ENCODE assay signal across 19 mouse cellular contexts in genomic region chr2:75138746-75139060, GRCm38 (mm10).
DNase-seq lines count a peak whose midpoint lies in the region; ATAC-seq and TF ChIP-seq lines count a peak whose summit lies in the region.
"Had no signal": no experiment of that assay in that cellular context is flagged by ENCODE, and none has a peak within 500 bp of the region (broad histone marks: within the 10 kb centered on the region; RNA-seq: fewer than 3 reads in every experiment).

No protein-coding gene starts in this region.

- peaks cover 91% of the 10 kb centered on the region for H3K27me3 ChIP-seq in embryonic facial prominence, embryonic 13.5 days
- H3K27me3 ChIP-seq in embryonic facial prominence, embryonic 10.5 days (replicated peaks; ENCODE audit: low read depth, poor library complexity, severe bottlenecking): peaks cover 99% of the 10 kb centered on the region
- H3K27me3 ChIP-seq in midbrain, embryonic 11.5 days (ENCODE audit: control insufficient read depth, insufficient read depth, low read length): peaks cover 53% of the 10 kb centered on the region
- peaks cover 58% of the 10 kb centered on the region for H3K27me3 ChIP-seq in midbrain, embryonic 14.5 days (ENCODE audit: control insufficient read depth, insufficient read depth, low read length)
- peaks cover 90% of the 10 kb centered on the region for H3K27me3 ChIP-seq in limb, embryonic 14.5 days (ENCODE audit: control insufficient read depth, insufficient read depth, low read length)

- H3K36me3 ChIP-seq in embryonic facial prominence, embryonic 13.5 days: no peaks in the 10 kb centered on the region
- no peaks in the 10 kb centered on the region for H3K36me3 ChIP-seq in embryonic facial prominence, embryonic 10.5 days (replicated peaks)
- no peaks in the 10 kb centered on the region for H3K36me3 ChIP-seq in midbrain, embryonic 11.5 days (ENCODE audit: control insufficient read depth, insufficient read depth, low read length)
- H3K36me3 ChIP-seq in midbrain, embryonic 14.5 days (ENCODE audit: control insufficient read depth, insufficient read depth, low read length): no peaks in the 10 kb centered on the region
- H3K36me3 ChIP-seq in limb, embryonic 14.5 days (ENCODE audit: control insufficient read depth, insufficient read depth, low read length): no peaks in the 10 kb centered on the region
- H3K36me3 ChIP-seq: embryonic facial prominence, embryonic 12.5 days; hindbrain, embryonic 15.5 days had no signal

- 0 out of 2 replicates have a peak overlapping the region, but pooled peaks have one; percentile 20 for H3K4me2 ChIP-seq in embryonic facial prominence, embryonic 13.5 days
- H3K4me2 ChIP-seq in midbrain, embryonic 11.5 days: no peak overlapping the region
- no peak overlapping the region for H3K4me2 ChIP-seq in midbrain, embryonic 14.5 days (ENCODE audit: low read length)
- H3K4me2 ChIP-seq in limb, embryonic 14.5 days (replicated peaks; ENCODE audit: low read depth, low read length, severe bottlenecking): peak overlapping the region; percentile 22; the same call in 1 of the 2 replicates

- peaks cover 14% of the 10 kb centered on the region for H3K4me1 ChIP-seq in embryonic facial prominence, embryonic 13.5 days
- peaks cover 20% of the 10 kb centered on the region for H3K4me1 ChIP-seq in embryonic facial prominence, embryonic 10.5 days
- H3K4me1 ChIP-seq in midbrain, embryonic 11.5 days (ENCODE audit: control insufficient read depth, insufficient read depth, low read length): peaks cover 5% of the 10 kb centered on the region
- peaks cover 6% of the 10 kb centered on the region; the same call in 1 of the 2 replicates for H3K4me1 ChIP-seq in midbrain, embryonic 14.5 days (ENCODE audit: control insufficient read depth, insufficient read depth, low read length)
- peaks cover 5% of the 10 kb centered on the region; the same call in 1 of the 2 replicates for H3K4me1 ChIP-seq in limb, embryonic 14.5 days (ENCODE audit: control insufficient read depth, insufficient read depth, low read length)

- H3K4me3 ChIP-seq in embryonic facial prominence, embryonic 13.5 days: no peak overlapping the region
- H3K4me3 ChIP-seq in embryonic facial prominence, embryonic 10.5 days: no peak overlapping the region
- no peak overlapping the region for H3K4me3 ChIP-seq in midbrain, embryonic 11.5 days (ENCODE audit: low read depth, low read length)
- no peak overlapping the region for H3K4me3 ChIP-seq in midbrain, embryonic 14.5 days (replicated peaks; ENCODE audit: low read depth, low read length)
- no peak overlapping the region for H3K4me3 ChIP-seq in limb, embryonic 14.5 days (replicated peaks; ENCODE audit: low read length)
- H3K4me3 ChIP-seq: myocyte had no signal

- no peaks in the 10 kb centered on the region for H3K9me3 ChIP-seq in embryonic facial prominence, embryonic 13.5 days
- H3K9me3 ChIP-seq in embryonic facial prominence, embryonic 10.5 days: no peaks in the 10 kb centered on the region
- no peaks in the 10 kb centered on the region for H3K9me3 ChIP-seq in midbrain, embryonic 11.5 days (ENCODE audit: control insufficient read depth, low read length)
- H3K9me3 ChIP-seq in midbrain, embryonic 14.5 days (ENCODE audit: control insufficient read depth, low read length): no peaks in the 10 kb centered on the region
- H3K9me3 ChIP-seq in limb, embryonic 14.5 days (ENCODE audit: control insufficient read depth, low read length): no peaks in the 10 kb centered on the region
- H3K9me3 ChIP-seq: embryonic facial prominence, embryonic 12.5 days; forebrain, embryonic 13.5 days; hindbrain, embryonic 15.5 days had no signal

- TF ChIP-seq POLR2A in limb, embryonic 14.5 days (IDR thresholded peaks at IDR 0.05; ENCODE audit: borderline replicate concordance, extremely low read depth, insufficient read depth, insufficient read length): no peak

- no peak for DNase-seq in embryonic facial prominence, embryonic 10.5 days (ENCODE audit: low spot score)
- peak; percentile 90 for DNase-seq in midbrain, embryonic 11.5 days (ENCODE audit: low spot score, missing footprints)
- no peak for DNase-seq in midbrain, embryonic 14.5 days
- no peak for DNase-seq in limb, embryonic 14.5 days (ENCODE audit: low spot score)
- DNase-seq in gastrocnemius, adult 8-10 months (ENCODE audit: low spot score in 2 of 2): no peak
- no peak for DNase-seq in right cerebral cortex, postnatal 14 days
- DNase-seq: adrenal gland, postnatal 25 days; cerebellum, adult 9-10 months; gastrocnemius, adult 2 months; lung, postnatal 4 days; retina, postnatal 1 day; thymus, adult 18-20 months; thymus, postnatal 36 days had no signal

- WGBS in embryonic facial prominence, embryonic 13.5 days: 25% methylated on average over 9 of the region's 9 CpGs
- WGBS in embryonic facial prominence, embryonic 10.5 days: 33% methylated on average over 9 of the region's 9 CpGs
- WGBS in midbrain, embryonic 11.5 days: 27% methylated on average over 9 of the region's 9 CpGs
- 29% methylated on average over 9 of the region's 9 CpGs for WGBS in midbrain, embryonic 14.5 days
- WGBS in limb, embryonic 14.5 days: 8% methylated on average over 9 of the region's 9 CpGs

- no peak overlapping the region for H3K9ac ChIP-seq in embryonic facial prominence, embryonic 13.5 days
- H3K9ac ChIP-seq in midbrain, embryonic 11.5 days (ENCODE audit: low read length): no peak overlapping the region
- no peak overlapping the region for H3K9ac ChIP-seq in midbrain, embryonic 14.5 days (replicated peaks; ENCODE audit: low read length)
- H3K9ac ChIP-seq in limb, embryonic 14.5 days (ENCODE audit: low read depth, low read length, severe bottlenecking): no peak overlapping the region
- H3K9ac ChIP-seq: embryonic facial prominence, embryonic 12.5 days; forebrain, embryonic 13.5 days; hindbrain, embryonic 15.5 days had no signal

- ATAC-seq in embryonic facial prominence, embryonic 13.5 days (ENCODE audit: insufficient number of reproducible peaks, insufficient read depth, low FRiP score, low TSS enrichment, low read depth): no peak
- no peak for ATAC-seq in midbrain, embryonic 11.5 days (ENCODE audit: low FRiP score)
- ATAC-seq in midbrain, embryonic 14.5 days (ENCODE audit: low FRiP score, low TSS enrichment): no peak
- ATAC-seq in limb, embryonic 14.5 days (ENCODE audit: low FRiP score, low read depth): no peak
- ATAC-seq: midbrain, embryonic 16.5 days had no signal

- H3K27ac ChIP-seq in embryonic facial prominence, embryonic 13.5 days: no peak overlapping the region
- no peak overlapping the region for H3K27ac ChIP-seq in embryonic facial prominence, embryonic 10.5 days (replicated peaks)
- no peak overlapping the region for H3K27ac ChIP-seq in midbrain, embryonic 11.5 days (ENCODE audit: low read depth, low read length)
- H3K27ac ChIP-seq in midbrain, embryonic 14.5 days (replicated peaks; ENCODE audit: low read depth, low read length): no peak overlapping the region
- H3K27ac ChIP-seq in limb, embryonic 14.5 days (replicated peaks; ENCODE audit: low read depth, low read length): no peak overlapping the region
- H3K27ac ChIP-seq: embryonic facial prominence, embryonic 12.5 days; forebrain, embryonic 13.5 days; gastrocnemius, adult 2 months; hindbrain, embryonic 15.5 days had no signal

Comparison
In these comparisons a context has a peak if more than half of its experiments do, and no peak if none do; other contexts are left out.
1. H3K4me2 ChIP-seq: peak in embryonic facial prominence, embryonic 13.5 days (single experiment) and limb, embryonic 14.5 days (single experiment); none in midbrain, embryonic 11.5 days (single experiment) and midbrain, embryonic 14.5 days (single experiment).